ENCODE assay signal across 23 mouse cellular contexts in genomic region chr1:38411106-38411505, GRCm38 (mm10).
DNase-seq lines count a peak whose midpoint lies in the region; ATAC-seq and TF ChIP-seq lines count a peak whose summit lies in the region.
"Had no signal": no experiment of that assay in that cellular context is flagged by ENCODE, and none has a peak within 500 bp of the region (broad histone marks: within the 10 kb centered on the region; RNA-seq: fewer than 3 reads in every experiment).

No protein-coding gene starts in this region.

- no peak for DNase-seq in hindbrain, embryonic 10.5 days (ENCODE audit: low spot score)
- no peak for DNase-seq in hindbrain, embryonic 11.5 days (ENCODE audit: low spot score)
- no peak for DNase-seq in forebrain, postnatal 0 days
- DNase-seq in ovary, adult 18-20 months (ENCODE audit: low spot score) = no peak
- no peak for DNase-seq in kidney, postnatal 25 days
- no peak for DNase-seq in adrenal gland, postnatal 25 days
- DNase-seq: B cell, adult 2 months; gastrocnemius, postnatal 25 days; heart, adult 2 months; heart, postnatal 4 days; kidney, adult 9 months; kidney, postnatal 36 days had no signal

- no peak overlapping the region for H3K4me3 ChIP-seq in hindbrain, embryonic 10.5 days
- no peak overlapping the region for H3K4me3 ChIP-seq in hindbrain, embryonic 11.5 days (ENCODE audit: low read depth, low read length)
- no peak overlapping the region for H3K4me3 ChIP-seq in forebrain, postnatal 0 days (ENCODE audit: low read depth, low read length)
- H3K4me3 ChIP-seq in hindbrain, embryonic 16.5 days (ENCODE audit: low read length) = no peak overlapping the region
- no peak overlapping the region for H3K4me3 ChIP-seq in midbrain, embryonic 16.5 days (ENCODE audit: low read depth, low read length)
- H3K4me3 ChIP-seq: heart, adult 2 months; heart, embryonic 15.5 days; intestine, embryonic 15.5 days; limb, embryonic 15.5 days; megakaryocyte, embryonic 14.5 days had no signal

- TF ChIP-seq CTCF in forebrain, postnatal 0 days (IDR thresholded peaks at IDR 0.05; ENCODE audit: low read depth) = no peak

- no peaks in the 10 kb centered on the region for H3K9me3 ChIP-seq in hindbrain, embryonic 10.5 days
- H3K9me3 ChIP-seq in hindbrain, embryonic 11.5 days (ENCODE audit: control insufficient read depth, low read length) = no peaks in the 10 kb centered on the region
- no peaks in the 10 kb centered on the region for H3K9me3 ChIP-seq in forebrain, postnatal 0 days (ENCODE audit: low read length)
- no peaks in the 10 kb centered on the region for H3K9me3 ChIP-seq in hindbrain, embryonic 16.5 days (ENCODE audit: control insufficient read depth, low read length)
- H3K9me3 ChIP-seq in midbrain, embryonic 16.5 days (replicated peaks; ENCODE audit: control insufficient read depth, low read length, poor library complexity, severe bottlenecking) = no peaks in the 10 kb centered on the region
- H3K9me3 ChIP-seq: G1E; heart, embryonic 15.5 days; intestine, embryonic 15.5 days; limb, embryonic 15.5 days; megakaryocyte, embryonic 14.5 days had no signal

- H3K4me2 ChIP-seq in hindbrain, embryonic 11.5 days (replicated peaks; ENCODE audit: low read depth, low read length) = no peak overlapping the region
- H3K4me2 ChIP-seq in forebrain, postnatal 0 days (ENCODE audit: low read depth) = no peak overlapping the region
- no peak overlapping the region for H3K4me2 ChIP-seq in hindbrain, embryonic 16.5 days (ENCODE audit: low read length)
- H3K4me2 ChIP-seq in midbrain, embryonic 16.5 days (ENCODE audit: low read length) = no peak overlapping the region
- H3K4me2 ChIP-seq: heart, embryonic 15.5 days; intestine, embryonic 15.5 days; limb, embryonic 15.5 days; lung, embryonic 14.5 days had no signal

- no peak for ATAC-seq in hindbrain, embryonic 11.5 days (ENCODE audit: low FRiP score)
- ATAC-seq in forebrain, postnatal 0 days = no peak
- peak; percentile 41 for ATAC-seq in hindbrain, embryonic 16.5 days
- ATAC-seq in midbrain, embryonic 16.5 days = peak; percentile 62
- ATAC-seq: intestine, embryonic 15.5 days; Patski had no signal

- H3K27me3 ChIP-seq in hindbrain, embryonic 10.5 days (ENCODE audit: insufficient read depth, poor library complexity, severe bottlenecking) = no peaks in the 10 kb centered on the region
- no peaks in the 10 kb centered on the region for H3K27me3 ChIP-seq in hindbrain, embryonic 11.5 days (ENCODE audit: control insufficient read depth, insufficient read depth, low read length)
- H3K27me3 ChIP-seq in forebrain, postnatal 0 days (ENCODE audit: insufficient read depth, low read length) = no peaks in the 10 kb centered on the region
- no peaks in the 10 kb centered on the region for H3K27me3 ChIP-seq in hindbrain, embryonic 16.5 days (replicated peaks; ENCODE audit: control insufficient read depth, insufficient read depth, low read length)
- no peaks in the 10 kb centered on the region for H3K27me3 ChIP-seq in midbrain, embryonic 16.5 days (ENCODE audit: control insufficient read depth, insufficient read depth, low read depth, low read length)
- H3K27me3 ChIP-seq: CH12.LX; heart, embryonic 15.5 days; intestine, embryonic 15.5 days; limb, embryonic 15.5 days; Patski had no signal

- no peak overlapping the region for H3K9ac ChIP-seq in hindbrain, embryonic 11.5 days (ENCODE audit: low read depth, low read length)
- H3K9ac ChIP-seq in forebrain, postnatal 0 days = no peak overlapping the region
- H3K9ac ChIP-seq in hindbrain, embryonic 16.5 days (ENCODE audit: low read depth, low read length) = 0 out of 2 replicates have a peak overlapping the region, but pooled peaks have one; percentile 4
- H3K9ac ChIP-seq in midbrain, embryonic 16.5 days (ENCODE audit: low read depth, low read length) = no peak overlapping the region
- H3K9ac ChIP-seq: heart, embryonic 15.5 days; intestine, embryonic 15.5 days; limb, embryonic 15.5 days; liver, embryonic 14.5 days; lung, embryonic 14.5 days had no signal

- 67% methylated on average over 4 of the region's 4 CpGs for WGBS in hindbrain, embryonic 10.5 days
- 68% methylated on average over 4 of the region's 4 CpGs for WGBS in hindbrain, embryonic 11.5 days
- WGBS in forebrain, postnatal 0 days = 53% methylated on average over 4 of the region's 4 CpGs
- WGBS in hindbrain, embryonic 16.5 days = 48% methylated on average over 4 of the region's 4 CpGs
- WGBS in midbrain, embryonic 16.5 days = 58% methylated on average over 4 of the region's 4 CpGs

- no peaks in the 10 kb centered on the region for H3K36me3 ChIP-seq in hindbrain, embryonic 10.5 days
- no peaks in the 10 kb centered on the region for H3K36me3 ChIP-seq in hindbrain, embryonic 11.5 days (ENCODE audit: control insufficient read depth, insufficient read depth, low read length)
- no peaks in the 10 kb centered on the region for H3K36me3 ChIP-seq in forebrain, postnatal 0 days (ENCODE audit: insufficient read depth)
- no peaks in the 10 kb centered on the region for H3K36me3 ChIP-seq in hindbrain, embryonic 16.5 days (ENCODE audit: control insufficient read depth, insufficient read depth, low read length)
- no peaks in the 10 kb centered on the region for H3K36me3 ChIP-seq in midbrain, embryonic 16.5 days (ENCODE audit: control insufficient read depth, insufficient read depth, low read length)
- H3K36me3 ChIP-seq: G1E; heart, embryonic 15.5 days; intestine, embryonic 15.5 days; limb, embryonic 15.5 days had no signal

- H3K27ac ChIP-seq in hindbrain, embryonic 10.5 days = peak overlapping the region; percentile 72
- H3K27ac ChIP-seq in hindbrain, embryonic 11.5 days (ENCODE audit: low read depth, low read length) = no peak overlapping the region
- H3K27ac ChIP-seq in forebrain, postnatal 0 days (ENCODE audit: low read depth, low read length) = peak overlapping the region; percentile 66
- H3K27ac ChIP-seq in hindbrain, embryonic 16.5 days (ENCODE audit: low read depth, low read length) = peak overlapping the region; percentile 52; the same call in 1 of the 2 replicates
- H3K27ac ChIP-seq in midbrain, embryonic 16.5 days (ENCODE audit: low read length) = peak overlapping the region; percentile 77
- H3K27ac ChIP-seq: heart, adult 2 months; heart, embryonic 15.5 days; intestine, embryonic 15.5 days; limb, embryonic 15.5 days; liver, embryonic 14.5 days had no signal

- H3K4me1 ChIP-seq in hindbrain, embryonic 10.5 days (replicated peaks) = peaks cover 18% of the 10 kb centered on the region
- no peaks in the 10 kb centered on the region; the same call in 1 of the 2 replicates for H3K4me1 ChIP-seq in hindbrain, embryonic 11.5 days (replicated peaks; ENCODE audit: control insufficient read depth, insufficient read depth, low read length)
- H3K4me1 ChIP-seq in forebrain, postnatal 0 days (ENCODE audit: insufficient read depth) = peaks cover 13% of the 10 kb centered on the region; the same call in 1 of the 2 replicates
- H3K4me1 ChIP-seq in hindbrain, embryonic 16.5 days (ENCODE audit: control insufficient read depth, insufficient read depth, low read depth, low read length) = peaks cover 15% of the 10 kb centered on the region
- H3K4me1 ChIP-seq in midbrain, embryonic 16.5 days (ENCODE audit: control insufficient read depth, insufficient read depth, low read length) = peaks cover 21% of the 10 kb centered on the region
- H3K4me1 ChIP-seq: intestine, embryonic 15.5 days had no signal

Comparison
In these comparisons a context has a peak if more than half of its experiments do, and no peak if none do; other contexts are left out.
1. ATAC-seq: peak in hindbrain, embryonic 16.5 days (single experiment) and midbrain, embryonic 16.5 days (single experiment); none in hindbrain, embryonic 11.5 days (single experiment) and forebrain, postnatal 0 days (single experiment).